Mouse (Mus musculus): ENCODE measurements at regions not wholly inside any gene's neighbourhood (a gene's known extent, or its start where the extent isn't known, plus 50 kb on each side); places are given as distances from the start of the nearest gene placed in this dataset.

GRCm38 (mm10) chr8:78946085-78946484 is 82.2 kb upstream of the Zfp827 start:
- Histone ChIP-seq H3K36me3 (replicated peaks; ENCODE audit: control insufficient read depth, insufficient read depth, low read depth) (no peaks in the 10 kb centered on the region), H3K27me3 (ENCODE audit: control insufficient read depth, insufficient read depth, low read length) (no peaks in the 10 kb centered on the region), H3K4me1 (replicated peaks; ENCODE audit: control insufficient read depth in 2 of 2, insufficient read depth in 2 of 2, low read length in 1 of 2) (no peaks in the 10 kb centered on the region), H3K4me3 (ENCODE audit: insufficient read depth in 1 of 2, low read depth in 2 of 2, low read length in 2 of 2) (no peak overlapping the region), H3K4me2 (ENCODE audit: low read depth) (no peak overlapping the region), H3K27ac (no peak overlapping the region), H3K9me3 (ENCODE audit: control insufficient read depth, low read length) (no peaks in the 10 kb centered on the region), H3K9ac (replicated peaks) (no peak overlapping the region)
- ATAC-seq (ENCODE audit: insufficient read depth), result no peak
- 64% methylated on average over 2 of the region's 2 CpGs for WGBS (ENCODE audit: insufficient replicate concordance)
- no peak for TF ChIP-seq EP300 (IDR thresholded peaks at IDR 0.05; ENCODE audit: low read depth)
- no peak for TF ChIP-seq CTCF (IDR thresholded peaks at IDR 0.05; ENCODE audit: low read depth)
- no peak for DNase-seq (ENCODE audit: low read depth in 3 of 3, low spot score in 3 of 3)

- ATAC-seq (ENCODE audit: insufficient read depth), result no peak
- Histone ChIP-seq H3K27ac (no peak overlapping the region), H3K27me3 (ENCODE audit: control insufficient read depth, insufficient read depth, low read length) (no peaks in the 10 kb centered on the region), H3K4me2 (ENCODE audit: low read depth) (no peak overlapping the region), H3K4me3 (ENCODE audit: insufficient read depth in 1 of 2, low read depth in 2 of 2, low read length in 2 of 2) (no peak overlapping the region), H3K36me3 (replicated peaks; ENCODE audit: control insufficient read depth, insufficient read depth, low read depth) (no peaks in the 10 kb centered on the region), H3K9ac (replicated peaks) (no peak overlapping the region), H3K9me3 (ENCODE audit: control insufficient read depth, low read length) (no peaks in the 10 kb centered on the region), H3K4me1 (replicated peaks; ENCODE audit: control insufficient read depth in 2 of 2, insufficient read depth in 2 of 2, low read length in 1 of 2) (no peaks in the 10 kb centered on the region)
- no peak for TF ChIP-seq CTCF (IDR thresholded peaks at IDR 0.05; ENCODE audit: low read depth)
- TF ChIP-seq EP300 (IDR thresholded peaks at IDR 0.05; ENCODE audit: low read depth), result no peak
- 57% methylated on average over 3 of the region's 3 CpGs for WGBS (ENCODE audit: insufficient replicate concordance)
- no peak for DNase-seq (ENCODE audit: low read depth in 3 of 3, low spot score in 3 of 3)
These were observed 53.2 kb upstream of the Zfp827 start for GRCm38 (mm10) chr8:78975034-78975433.

All from liver, embryonic 14.5 days (tissue).